Mouse (Mus musculus) heart, adult 9 months (tissue): ENCODE measurements around the gene Ankfn1.

Experiments
- DNase-seq, 2 experiments: peaks; one replicate each; pipeline ENCODE4 v3.0.0; 2022; ENCODE audit warnings: low spot score in 2 of 2

Gene Ankfn1

DNA sequence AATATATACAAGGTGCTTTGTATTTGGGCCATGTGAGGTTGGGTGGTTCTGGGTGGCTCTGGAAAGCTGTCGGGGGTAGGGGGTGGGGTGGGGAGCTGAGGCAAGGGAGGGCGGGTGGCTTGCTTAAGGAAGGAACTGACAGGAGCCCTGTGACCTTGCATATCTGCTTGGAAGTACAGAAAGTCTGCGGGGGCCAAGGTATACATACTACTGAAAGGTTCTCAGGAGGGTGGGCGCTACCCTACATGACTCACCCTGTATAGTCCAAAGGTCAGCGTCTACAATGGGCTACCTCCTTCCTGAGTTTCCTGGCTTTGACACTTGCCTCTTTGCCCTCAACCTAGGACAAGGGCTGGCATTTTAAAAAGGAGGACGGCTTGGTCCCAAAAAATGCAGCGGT lies 407.1 kb downstream of the Ankfn1 start:
- DNase-seq: no peak

DNA sequence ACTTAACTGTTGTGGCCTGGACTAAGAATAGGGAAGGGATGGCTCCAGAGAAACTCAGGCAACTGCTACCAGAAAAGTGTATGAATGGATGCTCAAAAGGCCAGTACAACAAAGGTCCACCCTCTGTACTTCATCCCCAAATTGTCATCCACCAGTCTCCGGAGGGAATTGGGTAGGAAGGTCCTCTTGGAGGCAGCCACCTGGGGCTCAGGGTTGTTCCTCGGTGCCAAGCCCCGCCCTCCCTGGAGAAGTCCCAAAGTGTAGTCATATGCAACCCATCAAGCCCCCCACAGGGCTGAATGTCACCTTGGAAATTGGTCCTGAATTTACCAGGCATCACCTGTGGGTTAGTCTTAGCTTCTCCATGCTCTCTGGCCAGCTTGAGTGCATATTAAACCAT lies 413.5 kb downstream of the Ankfn1 start:
- DNase-seq: no peak

DNA sequence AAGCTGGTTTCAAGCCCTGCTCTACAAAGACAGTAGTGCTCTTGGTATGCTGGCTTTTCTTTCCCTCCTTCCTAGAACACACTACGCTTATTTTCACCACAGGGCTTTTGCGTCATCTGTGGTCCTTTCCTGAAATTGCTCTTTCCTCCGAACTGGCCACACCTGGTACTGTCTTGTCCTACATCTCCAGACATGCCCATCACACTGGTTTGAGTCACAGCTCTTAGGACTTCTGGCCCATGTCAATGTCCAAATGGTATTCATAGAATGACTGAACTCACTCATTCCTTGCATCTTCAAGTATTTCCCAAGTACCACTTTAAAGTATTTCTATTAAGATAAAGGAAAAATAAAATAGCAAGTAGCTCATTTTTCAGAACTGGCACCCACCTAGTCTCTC lies 416.6 kb downstream of the Ankfn1 start:
- no peak for DNase-seq

DNA sequence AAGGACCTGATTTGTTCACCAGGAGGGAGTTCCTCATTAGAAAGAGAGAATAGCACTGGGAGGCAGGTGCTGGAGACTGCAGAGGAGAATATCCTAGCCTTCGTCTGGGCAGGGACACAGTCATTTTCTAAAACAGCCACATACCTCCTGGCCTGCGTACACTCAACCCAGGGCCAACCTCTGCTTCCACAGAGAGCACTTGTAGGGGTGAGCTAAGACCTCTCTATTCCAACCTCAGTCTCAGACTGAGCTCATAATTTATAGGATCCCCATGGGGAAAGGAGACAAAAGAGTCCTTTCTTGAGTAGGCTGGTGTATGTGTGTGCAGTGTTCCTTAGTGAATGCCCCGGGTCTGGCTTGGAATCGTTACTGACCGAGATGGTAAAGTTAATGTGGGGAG lies 418.9 kb downstream of the Ankfn1 start:
- no peak for DNase-seq

DNA sequence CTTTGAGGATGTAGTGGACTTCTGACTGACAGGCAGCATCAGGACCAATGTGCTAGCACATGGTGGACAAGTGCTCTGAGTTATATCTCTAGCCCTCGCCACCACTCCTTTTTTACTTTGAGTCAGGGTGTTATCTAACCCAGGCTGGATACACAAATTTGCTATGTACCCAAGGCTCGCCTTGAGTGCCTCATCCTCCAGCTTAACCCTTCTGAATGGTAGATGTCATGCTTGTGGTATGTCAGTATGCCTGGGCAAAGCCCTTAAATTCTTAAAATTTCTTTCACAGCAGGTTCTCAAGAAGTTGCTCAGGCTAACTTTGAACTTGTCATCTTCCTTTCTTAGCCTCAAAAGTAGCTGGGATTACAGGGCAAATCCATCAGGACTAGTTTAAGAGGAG lies 421.0 kb downstream of the Ankfn1 start:
- DNase-seq: no peak

DNA sequence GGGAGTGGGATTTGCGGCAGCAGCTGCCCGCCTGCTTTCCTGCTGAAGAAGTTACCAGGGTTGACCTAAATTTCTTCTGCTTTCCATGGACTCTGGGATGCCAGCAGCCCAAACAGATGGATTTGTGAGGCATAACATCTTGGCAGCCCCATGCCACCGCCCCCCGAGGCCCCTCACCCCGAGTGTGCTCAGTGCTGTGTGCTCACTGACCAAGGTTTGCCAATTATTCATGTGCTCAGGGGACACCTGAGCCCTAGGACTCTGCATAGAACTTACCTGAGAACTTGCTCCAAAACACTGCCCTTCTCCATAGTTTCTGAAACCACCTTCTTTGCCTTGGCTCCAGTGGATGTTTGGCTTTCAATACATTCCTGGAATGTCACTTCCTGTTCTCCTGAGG lies 421.4 kb downstream of the Ankfn1 start:
- DNase-seq: no peak

GRCm38 (mm10) chr11:89340238-89340637 lies 437.2 kb downstream of the Ankfn1 start:
- no peak for DNase-seq
